Mouse (Mus musculus) liver, postnatal 0 days (tissue): ENCODE results near the gene Dicer1. TPM values are rescaled to one million over a fixed set of nuclear protein-coding genes. Genes with fewer than 3 reads are reported as not detected.

Source experiments
- ATAC-seq: fragments of 200-750 bp; cut with Nextera tagmentation; 2 replicates; pipeline ENCODE4 v1.8.0; 2017; ENCODE audit warnings: mild to moderate bottlenecking, moderate library complexity
- DNase-seq: peaks from one replicate; pipeline ENCODE4 v3.0.0-alpha.2; 2016
- H3K27ac ChIP-seq: fragments of 300-500 bp; sonication (generic); 2 replicates; pipeline ENCODE4 v1.5.1; 2014; ENCODE audit warnings: antibody characterized with exemption, moderate library complexity, mild to moderate bottlenecking, low read depth
- H3K27me3 ChIP-seq: fragments of 300-500 bp; sonication (generic); 2 replicates; pipeline ENCODE4 v1.6.1; 2014; ENCODE audit warnings: low read length, control low read depth, mixed read lengths; ENCODE audit not compliant: insufficient read depth
- H3K36me3 ChIP-seq: fragments of 300-500 bp; sonication (generic); replicated peaks from 2 replicates; pipeline ENCODE4 v1.6.1; 2014; ENCODE audit warnings: mild to moderate bottlenecking, control low read depth, low read length, moderate library complexity, mixed read lengths; ENCODE audit not compliant: insufficient read depth
- H3K4me1 ChIP-seq: fragments of 300-500 bp; sonication (generic); 2 replicates; pipeline ENCODE4 v1.6.1; 2014; ENCODE audit warnings: antibody characterized with exemption, mild to moderate bottlenecking, control low read depth; ENCODE audit not compliant: insufficient read depth
- H3K4me2 ChIP-seq: fragments of 300-500 bp; sonication (generic); 2 replicates; pipeline ENCODE4 v1.6.1; 2014; ENCODE audit warnings: low read depth, mild to moderate bottlenecking, low read length, moderate library complexity, mixed read lengths
- H3K4me3 ChIP-seq: fragments of 300-500 bp; sonication (generic); 2 replicates; pipeline ENCODE4 v1.5.1; 2014; ENCODE audit warnings: low read depth, low read length
- H3K9ac ChIP-seq: fragments of 300-500 bp; sonication (generic); replicated peaks from 2 replicates; pipeline ENCODE4 v1.6.1; 2014; ENCODE audit warnings: mild to moderate bottlenecking, moderate library complexity
- H3K9me3 ChIP-seq: fragments of 300-500 bp; sonication (generic); 2 replicates; pipeline ENCODE4 v1.6.1; 2016; ENCODE audit warnings: mild to moderate bottlenecking, control low read depth, low read length, mixed read lengths
- CTCF ChIP-seq: sonication (generic); IDR thresholded peaks from 2 replicates; pipeline ENCODE4 v1.5.1; 2016; ENCODE audit warnings: antibody characterized with exemption, low read depth
- EP300 ChIP-seq: IDR thresholded peaks from 2 replicates; pipeline ENCODE4 v1.6.1; 2016; ENCODE audit warnings: antibody characterized with exemption, low read depth, mild to moderate bottlenecking
- WGBS: fragments of 180-500 bp; shearing (Covaris S2); extraction: QIAGEN DNeasy Blood & Tissue Kit; methylation state at CpG from one replicate; pipeline ENCODE4 v1.1.7; 2014; ENCODE audit not compliant: insufficient replicate concordance; 5-methylcytosine and 5-hydroxymethylcytosine counted together
- polyA plus RNA-seq: library from polyadenylated mRNA; unstranded; fragments of >200 nt; fragmentation: Nextera tagmentation; extraction: Ambion mirVana; gene quantifications from 2 replicates; pipeline ENCODE4 v1.2.1, GENCODE M21; 2015

The Dicer1 gene
- polyA plus RNA-seq, 1 experiment from 2014 or later: 11.7 TPM

GRCm38 (mm10) chr12:104677371-104677924 is 74.3 kb downstream of the Dicer1 start:
- Histone ChIP-seq H3K4me2 (no peak overlapping the region), H3K4me1 (no peaks in the 10 kb centered on the region), H3K27me3 (no peaks in the 10 kb centered on the region), H3K9ac (no peak overlapping the region), H3K4me3 (no peak overlapping the region), H3K36me3 (no peaks in the 10 kb centered on the region), H3K27ac (no peak overlapping the region), H3K9me3 (no peaks in the 10 kb centered on the region)
- DNase-seq (no peak), ATAC-seq (no peak)
- WGBS: 74% methylated on average over 9 of the region's 9 CpGs
- no peak for TF ChIP-seq CTCF
- no peak for TF ChIP-seq EP300

GRCm38 (mm10) chr12:104676535-104677370 is 75.0 kb downstream of the Dicer1 start:
- Histone ChIP-seq H3K27me3 (no peaks in the 10 kb centered on the region), H3K4me3 (no peak overlapping the region), H3K4me1 (no peaks in the 10 kb centered on the region), H3K36me3 (no peaks in the 10 kb centered on the region), H3K9me3 (no peaks in the 10 kb centered on the region), H3K4me2 (no peak overlapping the region), H3K9ac (no peak overlapping the region), H3K27ac (no peak overlapping the region)
- TF ChIP-seq CTCF: no peak
- TF ChIP-seq EP300: no peak
- whole genome bisulfite sequencing: 81% methylated on average over 13 of the region's 13 CpGs
- no peak for ATAC-seq
- no peak for DNase-seq

- Histone ChIP-seq H3K9ac (no peak overlapping the region), H3K4me3 (no peak overlapping the region), H3K27me3 (no peaks in the 10 kb centered on the region), H3K4me1 (no peaks in the 10 kb centered on the region), H3K9me3 (no peaks in the 10 kb centered on the region), H3K36me3 (no peaks in the 10 kb centered on the region), H3K27ac (no peak overlapping the region), H3K4me2 (no peak overlapping the region)
- ATAC-seq (no peak), DNase-seq (no peak)
- WGBS: 47% methylated on average over 5 of the region's 5 CpGs
- TF ChIP-seq EP300: no peak
- no peak for TF ChIP-seq CTCF
Measured at GRCm38 (mm10) chr12:104672976-104673375, 78.8 kb downstream of the Dicer1 start.

GRCm38 (mm10) chr12:104672406-104672805 is 79.3 kb downstream of the Dicer1 start:
- no peaks in the 10 kb centered on the region for H3K36me3 ChIP-seq
- no peak overlapping the region for H3K27ac ChIP-seq
- WGBS: 75% methylated on average over 10 of the region's 10 CpGs
- no peak overlapping the region for H3K9ac ChIP-seq
- no peaks in the 10 kb centered on the region for H3K9me3 ChIP-seq
- no peak overlapping the region for H3K4me3 ChIP-seq
- no peaks in the 10 kb centered on the region for H3K27me3 ChIP-seq
- H3K4me1 ChIP-seq: no peaks in the 10 kb centered on the region
- no peak for DNase-seq
- TF ChIP-seq EP300 (no peak), CTCF (no peak)
- H3K4me2 ChIP-seq: no peak overlapping the region
- ATAC-seq: no peak

- no peak for TF ChIP-seq CTCF
- TF ChIP-seq EP300: no peak
- H3K9ac ChIP-seq: no peak overlapping the region
- H3K4me2 ChIP-seq: no peak overlapping the region
- no peak for ATAC-seq
- DNase-seq: no peak
- H3K4me1 ChIP-seq: no peaks in the 10 kb centered on the region
- no peaks in the 10 kb centered on the region for H3K9me3 ChIP-seq
- 68% methylated on average over 7 of the region's 7 CpGs for WGBS
- no peaks in the 10 kb centered on the region for H3K27me3 ChIP-seq
- H3K4me3 ChIP-seq: no peak overlapping the region
- H3K27ac ChIP-seq: no peak overlapping the region
- H3K36me3 ChIP-seq: no peaks in the 10 kb centered on the region
Measured at GRCm38 (mm10) chr12:104667846-104668245, 83.9 kb downstream of the Dicer1 start.

GRCm38 (mm10) chr12:104665951-104666350 is 85.8 kb downstream of the Dicer1 start:
- H3K36me3 ChIP-seq: no peaks in the 10 kb centered on the region
- TF ChIP-seq EP300 (no peak), CTCF (no peak)
- WGBS: 66% methylated on average over 6 of the region's 6 CpGs
- H3K27me3 ChIP-seq: no peaks in the 10 kb centered on the region
- no peak overlapping the region for H3K4me2 ChIP-seq
- H3K27ac ChIP-seq: no peak overlapping the region
- ATAC-seq: no peak
- no peak for DNase-seq
- no peaks in the 10 kb centered on the region for H3K9me3 ChIP-seq
- H3K4me3 ChIP-seq: no peak overlapping the region
- H3K4me1 ChIP-seq: no peaks in the 10 kb centered on the region
- H3K9ac ChIP-seq: no peak overlapping the region
